Mouse (Mus musculus) urinary bladder, postnatal 36 days (tissue): Measurements from ENCODE around the gene Fgfr2.
A peak's percentile ranks its signal among the peaks of the same experiment; 100 is the strongest.

ENCODE experiments used
- DNase-seq, 2 experiments: peaks; one replicate each; pipeline ENCODE4 v3.0.0; 2022; ENCODE audit warnings: low spot score in 2 of 2, mixed read lengths in 1 of 2

Gene Fgfr2

DNA sequence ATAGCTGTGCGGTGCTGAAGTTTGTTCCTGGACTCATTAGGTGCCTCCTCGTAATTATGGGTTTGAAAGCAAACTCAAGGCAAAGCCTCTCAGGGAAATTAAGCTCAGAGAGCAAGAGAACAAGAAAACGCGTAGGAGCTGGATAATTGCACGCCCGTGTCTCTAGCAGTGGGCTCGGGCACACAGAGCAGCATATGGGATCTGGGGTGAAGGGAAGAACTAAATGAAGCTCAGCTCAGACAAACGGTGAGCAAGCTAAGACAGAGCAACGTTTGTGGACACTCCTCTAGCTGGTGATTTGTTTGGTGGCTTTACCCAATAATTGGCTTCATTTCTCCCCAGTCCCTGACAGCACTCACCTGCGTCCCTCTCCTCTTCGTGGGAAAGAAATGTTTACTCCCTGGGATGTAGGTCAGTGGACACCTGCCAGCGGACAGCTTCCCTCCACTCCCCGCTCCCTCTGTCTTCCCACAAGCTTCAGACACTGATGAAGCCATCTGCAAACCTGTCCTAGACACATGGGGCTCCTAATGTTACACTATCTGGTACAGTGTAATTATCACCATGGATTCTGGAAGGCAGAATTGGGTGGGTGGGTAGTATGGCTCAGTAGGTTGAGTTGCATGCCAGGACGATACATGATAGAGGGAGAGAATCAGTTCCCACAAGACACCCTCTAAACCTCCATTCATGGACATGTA lies 1117.0 kb downstream of the Fgfr2 start:
- DNase-seq, result no peak

DNA sequence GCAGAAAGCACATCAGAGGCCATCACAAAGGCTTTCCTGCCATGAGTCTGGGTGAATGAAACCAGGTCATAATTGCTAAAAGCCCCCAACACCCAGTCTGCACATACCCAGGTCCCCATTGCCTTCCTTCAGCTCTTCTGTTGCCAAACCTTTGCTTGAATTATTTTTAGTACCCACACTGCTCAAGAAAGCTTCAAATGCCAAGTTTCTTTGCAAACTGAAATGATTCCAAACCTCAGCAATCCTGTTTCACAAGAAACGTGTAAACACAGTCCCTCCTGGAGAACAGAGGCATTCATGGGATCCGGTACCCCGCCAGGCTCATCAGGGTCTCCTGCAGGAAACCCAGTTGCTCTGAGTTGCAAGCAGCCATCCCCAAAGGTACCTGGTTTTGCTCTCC lies 1130.3 kb downstream of the Fgfr2 start:
- DNase-seq, result no peak

DNA sequence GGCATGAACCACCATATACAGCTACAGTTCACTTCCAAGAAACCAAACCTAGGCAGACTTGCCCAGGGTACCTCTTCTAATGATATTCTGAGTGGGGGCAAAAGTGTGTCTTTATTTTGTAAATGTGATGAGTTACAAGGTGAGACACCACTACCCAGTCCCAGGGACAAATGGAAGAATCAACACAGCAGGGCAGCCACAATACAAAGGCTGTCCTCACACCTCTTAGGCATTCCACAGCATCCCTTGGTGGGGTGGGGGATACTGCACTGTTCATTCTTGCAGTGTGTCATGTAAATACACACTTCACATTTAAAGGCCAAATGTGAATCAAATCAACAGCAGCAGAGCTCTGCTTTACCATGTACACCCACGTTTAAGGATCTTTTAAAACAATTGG lies 1130.9 kb downstream of the Fgfr2 start:
- DNase-seq, result no peak

- DNase-seq, result no peak
Measured at GRCm38 (mm10) chr7:131989056-131989455, 1134.1 kb downstream of the Fgfr2 start.

DNA sequence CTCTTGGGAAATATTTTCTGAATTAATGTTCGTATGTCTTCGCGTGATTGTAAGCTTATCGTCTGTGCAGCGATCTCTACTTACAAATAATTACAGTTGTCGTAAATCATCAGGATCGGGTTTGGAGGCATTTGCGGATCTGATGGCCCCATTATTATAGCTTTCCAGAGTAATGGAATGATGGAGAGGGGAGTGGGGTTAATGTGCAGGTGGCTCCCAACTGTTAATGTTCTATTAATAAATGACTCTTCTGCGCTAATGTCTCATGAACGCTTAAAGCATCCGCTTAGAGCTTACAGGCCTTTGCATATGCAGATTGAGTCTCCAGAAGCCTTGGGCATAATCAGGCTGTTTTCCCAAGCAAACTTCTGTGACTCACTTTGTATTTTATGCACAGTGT lies 1144.5 kb downstream of the Fgfr2 start:
- DNase-seq, result no peak

- no peak for DNase-seq
Measured at GRCm38 (mm10) chr7:131975867-131976266, 1147.3 kb downstream of the Fgfr2 start.

GRCm38 (mm10) chr7:131970255-131970654 lies 1152.9 kb downstream of the Fgfr2 start:
- DNase-seq, result no peak

GRCm38 (mm10) chr7:131966916-131967494 lies 1156.1 kb downstream of the Fgfr2 start:
- no peak for DNase-seq

DNA sequence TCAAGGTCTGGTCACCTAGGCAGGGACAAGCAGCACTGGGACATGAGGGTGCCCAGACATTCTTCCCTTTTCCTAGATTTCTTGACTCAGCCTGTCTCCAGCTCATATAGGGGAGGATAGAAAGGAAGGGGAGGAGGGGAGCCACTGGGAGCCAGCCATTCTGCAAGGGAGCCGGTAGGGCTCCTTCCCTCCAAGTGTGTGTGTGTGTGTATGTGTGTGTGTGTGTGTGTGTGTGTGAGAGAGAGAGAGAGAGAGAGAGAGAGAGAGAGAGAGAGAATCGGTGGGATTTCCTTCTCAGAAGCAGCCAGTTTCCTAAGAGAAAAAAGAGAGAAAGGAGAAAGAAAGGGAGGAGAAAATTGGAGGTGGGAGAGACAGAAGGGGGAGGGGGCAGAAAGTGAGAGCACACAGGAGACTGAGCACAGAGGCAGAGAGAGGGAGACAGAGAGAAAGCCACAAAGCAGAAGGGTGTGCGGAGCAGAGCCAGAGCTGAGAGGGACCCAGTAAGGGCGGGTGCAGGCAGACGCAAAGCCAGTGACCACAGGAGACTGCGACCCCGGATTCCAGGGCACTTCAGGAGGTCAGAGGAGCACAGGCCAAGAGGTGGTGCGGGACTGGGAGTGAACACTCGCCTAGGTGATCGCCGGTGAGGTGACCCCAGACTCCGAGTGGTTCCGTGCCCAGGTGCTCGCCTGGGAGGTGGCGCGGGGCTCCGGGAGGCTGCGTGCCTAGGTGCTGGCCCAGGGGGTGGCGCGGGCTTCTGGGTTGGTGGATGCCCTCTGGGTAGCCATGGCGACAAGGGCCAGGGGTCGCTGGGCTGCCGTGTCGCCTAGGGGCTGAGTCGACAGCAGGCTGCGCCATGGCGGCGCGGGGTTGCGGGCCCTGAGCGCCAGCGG lies 1156.9 kb downstream of the Fgfr2 start, which contains the start of gene Gpr26:
Gene Gpr26 (plus strand): TSS at position 438 of the 893 bp plus-strand sequence.
- DNase-seq, result no peak

GRCm38 (mm10) chr7:131960551-131960950 lies 1162.6 kb downstream of the Fgfr2 start:
- DNase-seq, result peak in 1 of 2 experiments; percentile 7

GRCm38 (mm10) chr7:131958705-131959104 lies 1164.4 kb downstream of the Fgfr2 start:
- no peak for DNase-seq

GRCm38 (mm10) chr7:131953402-131953801 lies 1169.7 kb downstream of the Fgfr2 start:
- DNase-seq, result no peak

DNA sequence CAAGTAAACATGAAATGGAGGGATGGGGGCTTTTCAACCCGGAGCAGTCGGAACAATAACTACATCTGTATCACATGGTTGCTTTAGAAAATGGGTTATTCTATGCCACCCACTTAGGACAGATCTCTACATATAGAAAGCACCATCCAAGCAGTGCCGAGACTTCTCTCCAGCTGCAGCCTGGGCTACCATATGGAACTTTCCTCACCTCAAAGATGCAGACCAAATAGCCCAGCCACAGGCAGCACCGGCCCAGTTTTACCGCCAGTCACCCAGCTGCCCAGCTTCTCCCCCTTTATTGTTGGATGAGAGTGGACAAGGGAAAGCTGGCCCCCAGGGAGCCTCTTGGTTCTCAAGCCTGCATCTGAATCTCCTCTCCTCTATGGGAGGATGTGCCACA lies 1172.0 kb downstream of the Fgfr2 start:
- no peak for DNase-seq

GRCm38 (mm10) chr7:131937611-131938010 lies 1185.5 kb downstream of the Fgfr2 start:
- DNase-seq, result no peak

- no peak for DNase-seq
Measured at GRCm38 (mm10) chr7:131927288-131928050, 1195.7 kb downstream of the Fgfr2 start.

DNA sequence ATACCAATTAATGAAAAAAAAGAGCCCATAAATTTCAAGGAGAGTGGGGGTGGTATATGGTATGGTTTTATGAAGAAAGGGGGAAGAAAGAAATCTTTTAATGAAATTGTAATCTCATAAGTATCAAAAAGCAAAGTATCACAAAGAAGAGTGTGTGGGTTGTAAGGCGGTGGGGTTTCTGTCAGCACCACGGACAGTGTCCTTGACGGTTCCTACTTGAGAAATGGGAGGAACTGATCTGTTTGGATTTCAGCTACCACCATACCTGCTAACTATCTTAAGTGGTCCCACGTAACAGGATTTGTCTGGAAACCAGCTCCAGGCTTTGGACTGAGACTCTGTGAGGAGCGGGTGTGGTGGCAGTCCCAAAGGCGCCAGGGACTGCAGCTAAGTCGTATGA lies 1205.8 kb downstream of the Fgfr2 start:
- DNase-seq, result no peak

DNA sequence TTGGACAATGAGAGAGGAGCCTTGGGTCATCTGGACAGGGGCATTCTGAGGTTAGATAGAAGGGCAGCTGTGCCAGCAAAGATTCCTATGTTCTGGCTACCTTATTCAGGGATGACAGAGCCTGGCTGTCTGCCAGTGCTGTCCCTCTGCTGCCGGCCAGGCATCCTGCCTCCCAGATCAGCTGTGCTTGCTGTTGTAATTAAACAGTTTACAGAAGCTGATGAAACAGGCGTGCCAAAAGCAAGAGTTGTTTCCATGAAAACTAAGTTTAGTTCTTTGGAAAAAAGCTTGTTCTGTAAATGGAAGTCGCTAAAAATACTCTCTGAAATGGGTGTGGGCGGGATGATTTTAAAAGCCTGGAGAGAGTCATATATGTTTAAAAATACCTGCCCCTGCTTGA lies 1213.5 kb downstream of the Fgfr2 start:
- no peak for DNase-seq

DNA sequence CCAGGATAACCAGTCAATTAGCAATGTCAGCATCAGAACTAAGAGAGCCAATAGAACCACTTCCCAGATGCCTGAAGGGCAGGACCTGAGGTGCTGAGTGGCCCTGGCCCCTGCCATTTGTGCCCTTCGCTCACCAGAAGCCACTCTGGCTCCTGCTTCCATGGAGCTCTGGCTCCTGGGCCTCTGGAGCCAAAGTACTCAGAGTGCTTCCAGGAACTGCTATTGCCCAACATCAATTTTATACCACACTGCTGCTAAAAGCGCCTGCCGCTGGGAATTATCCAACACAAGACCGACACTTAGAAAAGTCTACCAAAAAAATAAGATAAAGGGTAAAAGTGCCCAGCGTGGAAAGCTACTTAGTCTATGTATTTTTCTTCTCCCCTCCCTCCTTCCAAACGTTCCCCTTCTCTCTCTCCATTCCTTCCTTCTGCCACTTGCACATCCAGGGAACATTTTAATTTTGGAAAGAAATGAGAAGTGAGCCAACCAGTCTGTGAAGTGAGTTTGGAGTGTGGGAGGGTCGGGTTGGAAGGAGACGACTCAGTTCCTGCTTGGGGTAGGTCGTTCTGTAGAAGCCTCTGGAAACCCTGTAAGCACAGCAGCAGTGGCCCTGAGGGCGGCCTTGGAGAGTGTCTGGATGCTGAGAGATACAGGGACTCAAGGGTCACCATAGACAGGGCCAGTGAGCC lies 1216.5 kb downstream of the Fgfr2 start:
- peak in 1 of 2 experiments; percentile 21 for DNase-seq

DNA sequence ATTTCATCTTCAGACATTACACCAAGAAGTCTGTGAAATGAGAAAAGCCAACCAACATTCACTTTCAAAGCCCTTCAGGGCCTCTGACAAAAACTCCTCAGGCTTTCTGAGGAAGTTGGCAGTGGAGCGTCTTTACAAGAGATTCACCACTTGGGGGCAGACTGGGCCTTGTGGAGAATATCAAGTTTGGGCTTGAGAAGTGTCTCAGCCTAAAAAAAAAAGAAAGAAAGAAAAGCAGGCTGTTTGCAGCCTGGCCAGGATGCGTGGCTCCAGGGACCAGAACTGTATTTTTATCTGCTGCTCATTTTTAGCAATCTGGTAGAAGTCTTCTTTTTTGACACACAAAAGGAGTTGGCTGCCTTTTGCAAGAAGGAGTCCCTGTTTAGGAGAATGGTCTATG lies 1223.8 kb downstream of the Fgfr2 start:
- peak; percentile 45 to 53 for DNase-seq

DNA sequence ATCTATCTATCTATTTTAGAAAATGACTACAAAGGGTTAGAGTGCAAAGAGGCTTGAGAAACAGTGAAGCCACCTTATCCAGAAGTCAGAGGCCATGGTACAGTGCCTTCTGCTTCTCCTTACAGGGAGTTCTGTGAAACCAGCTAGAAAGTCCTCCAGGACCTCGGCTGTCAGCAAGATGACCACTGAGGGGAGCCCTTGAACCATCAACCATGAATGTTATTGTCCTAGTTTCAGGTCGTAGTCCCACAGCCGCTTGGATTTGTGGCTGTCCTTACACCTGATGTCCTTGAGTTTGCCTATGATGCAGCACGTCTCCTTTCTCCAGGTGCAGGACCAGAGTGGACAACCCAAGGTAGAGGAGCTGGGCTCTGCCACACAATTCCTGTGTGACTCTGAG lies 1225.9 kb downstream of the Fgfr2 start:
- no peak for DNase-seq

DNA sequence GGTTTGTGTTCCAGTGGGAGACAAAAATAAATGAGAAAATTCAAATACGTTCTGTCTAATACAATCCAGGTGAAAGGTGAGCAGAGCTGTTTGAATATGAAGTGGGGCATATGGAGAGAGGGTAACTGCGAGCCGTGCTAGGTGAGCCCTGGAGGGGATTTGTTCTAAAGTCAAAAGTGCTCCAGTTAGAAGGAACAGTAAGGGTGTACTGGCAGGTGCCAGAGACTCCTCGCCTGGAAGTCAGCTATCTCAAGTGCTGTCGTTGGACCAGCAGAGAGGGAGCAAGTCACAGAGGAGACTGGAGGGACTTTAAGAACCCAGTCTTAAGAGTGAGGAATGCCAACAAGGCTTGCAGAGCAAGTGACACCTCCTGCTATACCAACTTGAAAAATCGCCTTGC lies 1240.3 kb downstream of the Fgfr2 start:
- DNase-seq, result no peak
